Mouse (Mus musculus) olfactory bulb, adult 2 months (tissue): ENCODE data around the gene Tub. TPM values are rescaled to one million over a fixed set of nuclear protein-coding genes. Genes with fewer than 3 reads are reported as not detected.
A peak's percentile ranks its signal among the peaks of the same experiment; 100 is the strongest.

Experiments
- H3K27ac ChIP-seq: fragments of 200-500 bp; 2 replicates; pipeline ENCODE4 v1.5.1; 2012; ENCODE audit warnings: low read depth, low read length; ENCODE audit not compliant: insufficient read depth
- H3K4me1 ChIP-seq: fragments of 200-500 bp; 2 replicates; pipeline ENCODE4 v1.6.1; 2012; ENCODE audit warnings: low read length; ENCODE audit not compliant: control insufficient read depth, insufficient read depth
- H3K4me3 ChIP-seq: fragments of 200-500 bp; 2 replicates; pipeline ENCODE4 v1.5.1; 2012; ENCODE audit warnings: mild to moderate bottlenecking, low read depth, low read length, moderate library complexity; ENCODE audit not compliant: insufficient read depth
- CTCF ChIP-seq: fragments of 200-500 bp; IDR thresholded peaks from 2 replicates; pipeline ENCODE4 v1.5.1; 2012; ENCODE audit warnings: low read depth, mild to moderate bottlenecking, low read length, moderate library complexity; ENCODE audit not compliant: insufficient read depth
- POLR2A ChIP-seq: fragments of 200-500 bp; IDR thresholded peaks from 2 replicates; pipeline ENCODE4 v1.6.1; 2012; ENCODE audit warnings: mild to moderate bottlenecking, low read depth, low read length, moderate library complexity; ENCODE audit not compliant: insufficient read depth
- WGBS: fragments of 180-500 bp; shearing (Covaris S2); methylation state at CpG from one replicate; pipeline ENCODE4 v1.1.7; 2018; 5-methylcytosine and 5-hydroxymethylcytosine counted together
- polyA plus RNA-seq: library from polyadenylated mRNA; stranded (reverse); fragments of >200 nt; gene quantifications from 2 replicates; pipeline ENCODE4 v1.2.4, GENCODE M21; 2012; ENCODE audit warnings: low replicate concordance; ENCODE audit not compliant: missing spikeins, insufficient read depth, insufficient read length

Gene Tub
- polyA plus RNA-seq, result not detected in 2 replicates

DNA sequence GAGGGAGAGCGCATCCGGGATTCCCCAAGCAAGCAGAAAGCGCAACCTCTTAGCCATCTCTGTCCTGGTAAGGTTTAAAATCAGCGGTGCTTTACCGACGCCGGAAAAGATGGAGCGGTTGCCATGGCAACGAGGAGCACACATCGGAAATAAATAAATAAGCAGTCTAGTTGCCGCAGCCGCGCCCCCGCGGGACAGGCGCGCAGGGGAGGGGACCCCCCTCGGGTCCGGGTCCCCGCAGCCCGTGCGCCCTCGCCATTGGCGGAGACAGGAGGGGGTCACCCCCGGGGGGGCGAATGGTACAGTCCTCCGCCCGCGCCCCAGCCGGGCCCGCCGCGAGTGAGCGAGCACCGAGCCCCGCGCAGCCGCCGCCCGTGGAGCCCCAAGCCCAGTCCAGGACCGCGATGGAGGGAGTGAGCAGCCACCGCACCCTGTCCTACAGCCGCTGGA is at the start of gene Tub:
Tub (plus strand) TSS at position 27 of the 450 bp plus-strand sequence.
- Histone ChIP-seq H3K4me3 (peak within 1 kb of the TSS; percentile 87), H3K27ac (peak within 1 kb of the TSS; percentile 53), H3K4me1 (peaks cover 5% of the 10 kb centered on the region; the same call in 1 of the 2 replicates)
- whole genome bisulfite sequencing, result under 1% methylated on average over 43 of the region's 44 CpGs
- TF ChIP-seq CTCF (no peak), POLR2A (0 out of 2 replicates have a peak, but pooled peaks have one; percentile 15)

DNA sequence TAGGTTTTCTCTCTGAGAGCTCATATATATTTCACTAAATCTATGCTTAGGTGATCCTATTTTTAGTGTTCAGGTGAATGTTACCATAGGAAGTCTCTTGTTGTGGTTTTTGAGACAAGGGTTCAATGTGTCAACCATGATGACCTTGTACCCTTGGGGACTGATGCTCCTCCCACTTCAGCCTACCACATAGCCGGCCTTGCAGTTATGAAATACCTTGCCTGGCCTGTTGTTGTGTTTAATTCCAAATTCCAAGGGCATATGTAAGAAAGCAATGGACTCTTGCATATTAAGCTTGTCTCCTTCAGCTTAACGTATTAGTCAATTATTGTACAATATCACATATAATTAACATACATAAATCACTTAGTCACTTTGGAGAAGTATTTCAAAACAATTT is 46.2 kb upstream of the Tub start:
- 87% methylated on average over 2 of the region's 2 CpGs for WGBS
- H3K4me1 ChIP-seq, result no peaks in the 10 kb centered on the region
- no peak overlapping the region for H3K27ac ChIP-seq
- H3K4me3 ChIP-seq, result no peak overlapping the region
- TF ChIP-seq CTCF, result no peak

DNA sequence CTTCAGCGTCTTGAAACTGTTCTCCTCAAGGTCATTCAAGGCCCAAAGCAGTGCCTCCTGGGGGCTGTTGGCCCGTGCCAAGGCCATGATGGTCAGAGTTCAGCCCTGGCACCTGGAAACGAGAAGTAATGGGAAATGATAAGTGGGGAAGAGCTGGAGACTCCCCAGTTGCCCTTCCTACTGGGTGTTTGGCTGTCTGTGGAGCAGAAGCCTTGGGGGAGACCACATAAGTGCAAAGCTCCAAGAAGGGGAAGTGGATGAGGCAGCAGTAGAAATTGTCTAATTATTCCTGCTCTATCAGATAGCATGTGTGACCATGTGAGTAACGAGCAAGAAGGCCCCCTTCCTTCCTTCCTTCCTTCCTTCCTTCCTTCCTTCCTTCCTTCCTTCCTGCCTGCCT is 23.1 kb upstream of the Tub start:
- no peak overlapping the region for H3K27ac ChIP-seq
- 69% methylated on average over 4 of the region's 4 CpGs for WGBS

DNA sequence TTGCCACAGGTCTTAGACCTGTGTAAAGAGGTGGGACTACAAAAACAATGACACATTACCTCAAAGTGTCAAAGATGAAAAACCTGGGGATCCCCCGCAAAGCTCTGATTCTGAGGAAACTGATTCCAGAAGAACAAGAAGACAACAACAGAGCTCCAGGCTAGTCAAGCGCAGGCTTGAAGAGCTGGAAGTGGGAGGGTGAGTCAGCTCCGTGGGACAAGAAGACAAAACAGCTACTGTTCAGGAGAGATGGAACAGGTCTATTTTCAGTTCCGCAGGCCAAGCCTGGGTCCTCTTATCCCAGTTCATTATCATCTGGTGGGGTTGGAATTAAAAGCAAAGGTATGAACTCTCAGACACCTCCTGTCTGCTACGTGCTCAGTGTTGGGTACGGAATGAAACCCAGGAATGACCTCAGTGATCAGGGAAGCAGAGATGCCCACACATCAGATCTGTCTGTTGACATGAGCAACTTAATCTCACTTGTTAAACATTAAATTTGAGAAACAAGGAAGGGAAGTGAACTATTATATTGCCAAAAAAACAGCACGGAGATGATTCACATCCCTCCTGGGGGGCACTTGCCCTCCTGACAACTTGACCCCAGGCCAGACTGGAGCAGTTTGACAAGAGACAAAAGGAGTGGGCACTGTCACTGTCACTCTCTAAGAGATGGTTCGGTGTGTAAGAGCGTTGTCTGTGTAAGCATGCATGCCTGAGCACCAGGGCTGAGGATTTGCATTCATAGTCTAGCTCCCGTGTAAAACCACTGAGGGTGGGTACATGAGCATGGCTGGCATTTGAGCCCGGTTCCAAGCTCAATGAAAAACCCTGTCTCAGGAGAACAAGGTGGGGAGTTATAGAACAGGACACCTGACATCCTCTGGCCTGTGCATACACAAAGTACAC is 21.6 kb upstream of the Tub start:
- WGBS, result 64% methylated on average over 11 of the region's 11 CpGs
- Histone ChIP-seq H3K4me3 (no peak overlapping the region), H3K4me1 (no peaks in the 10 kb centered on the region), H3K27ac (peak overlapping the region; percentile 46; the same call in 1 of the 2 replicates)
- TF ChIP-seq POLR2A (no peak), CTCF (no peak)

More for the DNA sequence above, 23.1 kb upstream of the Tub start:
- Histone ChIP-seq H3K4me3 (no peak overlapping the region), H3K4me1 (no peaks in the 10 kb centered on the region)
- TF ChIP-seq CTCF (no peak), POLR2A (no peak)

DNA sequence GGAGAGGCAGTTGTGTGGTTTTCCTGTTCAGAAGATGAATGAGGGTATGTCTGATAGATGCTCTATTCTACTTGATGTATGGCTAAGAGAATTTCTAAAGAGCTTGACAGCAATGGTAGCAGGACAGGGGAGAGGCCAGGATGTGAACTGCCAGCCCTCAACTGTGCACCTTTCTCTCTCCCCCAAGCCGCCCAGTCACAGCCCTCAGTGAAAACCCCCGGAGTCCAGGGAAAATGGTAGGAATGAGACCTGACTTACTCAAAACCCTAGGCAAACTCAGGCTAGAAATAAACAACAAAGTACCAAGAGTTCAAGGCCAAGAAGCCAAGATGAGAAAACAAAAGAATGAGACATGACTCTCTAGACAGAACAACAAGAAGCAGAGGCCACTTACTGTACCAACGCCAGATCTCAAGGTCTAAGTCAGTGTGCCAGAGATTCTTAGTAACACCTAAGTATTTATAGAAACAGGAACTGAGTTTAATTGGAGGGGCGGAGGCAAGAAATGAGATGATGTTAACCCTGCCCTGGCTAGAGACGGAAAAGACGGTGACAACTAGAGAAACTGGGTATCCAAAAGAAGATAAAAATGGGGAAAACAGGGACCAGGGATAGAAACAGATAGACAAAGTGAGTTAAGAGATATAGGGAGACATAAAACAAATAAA is 20.3 kb upstream of the Tub start, which contains the start of gene Nlrp10:
Nlrp10 (minus strand) TSS at position 453 of the 668 bp plus-strand sequence.
- Histone ChIP-seq H3K4me3 (no peak within 1 kb of the TSS), H3K27ac (peak within 1 kb of the TSS; percentile 46; the same call in 1 of the 2 replicates), H3K4me1 (no peaks in the 10 kb centered on the region)
- TF ChIP-seq POLR2A (no peak), CTCF (no peak)
- 66% methylated on average over 6 of the region's 6 CpGs for WGBS

DNA sequence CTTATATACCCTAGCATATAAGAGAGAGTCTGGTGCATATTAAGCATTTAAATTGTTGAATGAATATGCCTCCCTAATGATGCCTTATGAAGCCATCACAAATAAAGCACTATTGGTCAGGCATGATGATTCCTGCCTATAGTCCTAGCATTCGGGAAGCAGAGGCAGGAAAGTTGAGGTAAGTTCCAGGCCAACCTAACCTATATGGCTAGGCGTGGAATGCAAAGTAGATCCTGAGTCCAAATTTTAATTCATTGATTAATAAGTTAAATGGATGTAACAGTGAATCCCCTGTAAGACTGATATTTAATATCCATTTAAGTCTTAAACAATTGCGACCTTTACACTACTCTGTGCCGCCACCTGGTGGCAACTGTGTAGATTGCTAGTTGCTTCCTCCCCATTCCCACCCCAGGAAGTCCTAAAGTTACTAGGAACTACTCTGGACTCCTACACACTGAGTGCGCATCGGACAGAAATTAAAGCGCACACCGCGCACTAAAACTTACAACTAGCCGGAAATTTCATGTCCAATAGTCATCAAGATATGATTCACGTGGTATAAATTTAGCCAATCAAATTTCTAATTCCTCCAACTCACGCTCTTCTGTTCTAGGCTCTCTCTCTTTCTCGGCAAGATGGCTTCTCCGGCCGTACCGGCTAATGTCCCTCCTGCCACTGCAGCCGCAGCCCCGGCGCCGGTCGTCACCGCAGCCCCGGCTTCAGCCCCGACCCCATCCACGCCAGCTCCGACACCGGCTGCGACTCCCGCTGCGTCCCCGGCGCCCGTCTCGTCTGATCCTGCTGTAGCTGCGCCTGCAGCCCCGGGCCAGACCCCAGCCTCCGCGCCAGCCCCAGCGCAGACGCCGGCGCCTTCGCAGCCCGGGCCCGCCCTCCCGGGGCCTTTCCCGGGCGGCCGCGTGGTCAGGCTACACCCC is 16.1 kb upstream of the Tub start, which contains the start of gene Eif3f:
Eif3f (plus strand) TSS at position 624 of the 938 bp plus-strand sequence.
- H3K27ac ChIP-seq, result no peak within 1 kb of the TSS
- H3K4me1 ChIP-seq, result peaks cover 7% of the 10 kb centered on the region
- peak within 1 kb of the TSS; percentile 95 for H3K4me3 ChIP-seq
- TF ChIP-seq POLR2A (peak; percentile 67), CTCF (no peak)
- 2% methylated on average over 50 of the region's 50 CpGs for WGBS

DNA sequence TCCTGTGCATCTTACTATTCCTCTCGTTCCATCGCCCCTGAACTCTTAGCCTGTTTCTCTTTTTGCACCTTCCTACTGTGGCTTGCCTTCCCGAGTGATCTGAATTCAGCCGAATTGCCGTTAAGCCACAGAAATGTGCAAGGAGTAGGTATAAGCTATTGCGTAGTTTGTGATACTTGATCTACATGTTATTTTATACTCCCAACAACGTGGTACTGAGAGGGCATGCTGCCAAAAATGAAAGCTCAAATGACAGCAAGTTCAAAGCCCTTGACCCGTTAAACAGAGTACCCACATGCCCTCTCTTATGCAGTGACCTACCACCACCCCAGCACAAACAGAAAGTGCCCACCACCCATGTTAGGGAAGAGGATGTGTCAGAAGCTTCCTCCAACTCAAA is 15.3 kb upstream of the Tub start:
- TF ChIP-seq CTCF (no peak), POLR2A (no peak)
- 1% methylated on average over 8 of the region's 8 CpGs for WGBS
- Histone ChIP-seq H3K27ac (no peak overlapping the region), H3K4me3 (peak overlapping the region; percentile 95), H3K4me1 (peaks cover 7% of the 10 kb centered on the region)

DNA sequence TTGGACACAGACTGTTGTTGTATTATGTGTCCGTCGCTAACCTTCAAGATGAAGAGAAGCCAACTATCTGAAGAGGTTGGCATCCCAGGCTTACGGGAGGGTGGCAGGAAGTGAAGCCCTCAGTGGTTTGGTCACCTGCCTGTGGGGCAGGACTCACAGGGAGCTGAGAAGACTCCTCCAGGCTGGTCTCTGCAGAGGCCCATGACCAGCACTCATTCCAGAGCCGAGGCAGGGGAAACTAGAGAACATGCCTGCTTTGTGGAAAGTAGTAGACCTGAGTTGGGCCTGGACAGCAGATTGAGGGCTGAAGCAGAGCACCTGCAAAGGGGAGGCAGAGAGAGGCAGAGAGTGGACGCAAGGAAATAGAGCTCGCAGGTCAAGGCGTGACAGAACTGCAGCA is 14.7 kb upstream of the Tub start:
- 81% methylated on average over 7 of the region's 7 CpGs for WGBS
- no peak for TF ChIP-seq POLR2A
- TF ChIP-seq CTCF, result no peak
- Histone ChIP-seq H3K4me3 (peak overlapping the region; percentile 12), H3K27ac (no peak overlapping the region), H3K4me1 (peaks cover 7% of the 10 kb centered on the region)
